Mouse (Mus musculus) WW6 (cell line): ENCODE measurements at regions not wholly inside any gene's neighbourhood (a gene's known extent, or its start where the extent isn't known, plus 50 kb on each side); places are given as distances from the start of the nearest gene placed in this dataset.

Experiments used
- DNase-seq: peaks from one replicate; pipeline ENCODE4 v3.0.0-alpha.2; 2013; ENCODE audit warnings: low read depth, low spot score

DNA sequence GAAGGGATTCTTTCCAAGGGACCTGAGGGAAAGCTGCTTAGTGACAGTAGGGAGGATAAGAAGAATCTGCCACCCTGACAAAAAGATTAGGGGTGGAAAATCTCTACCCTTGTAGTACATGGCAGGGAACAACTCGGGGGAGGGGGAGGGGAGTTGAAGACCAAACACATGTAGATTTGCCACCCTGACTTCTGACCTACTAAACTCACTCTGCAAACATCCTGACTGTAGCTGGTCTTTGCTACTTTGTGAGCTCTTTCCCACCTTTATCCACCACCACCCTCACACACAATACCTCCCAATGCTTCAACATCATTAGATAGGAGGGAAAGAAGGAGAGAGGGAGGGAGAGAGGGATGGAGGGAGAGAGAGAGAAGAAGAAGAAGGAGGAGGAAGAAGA is 140.4 kb upstream of the BC052040 start:
- no peak for DNase-seq

DNA sequence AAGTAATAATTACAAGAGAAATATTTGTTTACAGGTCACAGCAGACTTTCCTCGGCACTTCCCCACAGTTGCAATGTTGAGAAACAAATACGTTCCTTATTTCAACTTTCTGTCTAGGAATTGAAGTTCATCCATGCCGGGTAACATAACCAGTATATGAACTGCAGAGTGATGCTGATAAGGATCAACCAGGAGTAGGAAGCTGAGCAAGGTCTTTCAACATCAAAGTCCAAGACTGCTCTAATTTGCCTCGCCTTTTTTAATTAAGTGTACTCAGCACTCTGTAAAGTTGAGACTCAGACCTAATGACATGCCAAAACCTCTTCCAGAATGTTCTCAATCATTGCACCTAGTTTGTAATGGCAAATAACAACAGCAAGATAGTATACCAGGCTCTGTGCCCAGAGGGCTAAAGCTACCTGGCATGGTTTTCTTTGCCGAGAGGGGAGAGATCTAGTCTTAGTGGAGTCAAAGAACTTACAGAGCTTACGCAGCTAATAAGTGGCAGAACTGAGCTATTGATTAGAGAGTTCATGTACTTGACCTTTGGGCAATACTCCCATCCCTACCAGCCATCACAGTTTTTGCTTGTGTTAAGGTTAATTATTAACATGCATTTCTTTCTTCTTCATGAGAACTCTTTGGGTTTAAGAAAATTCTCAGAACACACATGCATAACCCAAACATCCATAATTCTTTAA is 131.6 kb upstream of the BC052040 start:
- DNase-seq = no peak

DNA sequence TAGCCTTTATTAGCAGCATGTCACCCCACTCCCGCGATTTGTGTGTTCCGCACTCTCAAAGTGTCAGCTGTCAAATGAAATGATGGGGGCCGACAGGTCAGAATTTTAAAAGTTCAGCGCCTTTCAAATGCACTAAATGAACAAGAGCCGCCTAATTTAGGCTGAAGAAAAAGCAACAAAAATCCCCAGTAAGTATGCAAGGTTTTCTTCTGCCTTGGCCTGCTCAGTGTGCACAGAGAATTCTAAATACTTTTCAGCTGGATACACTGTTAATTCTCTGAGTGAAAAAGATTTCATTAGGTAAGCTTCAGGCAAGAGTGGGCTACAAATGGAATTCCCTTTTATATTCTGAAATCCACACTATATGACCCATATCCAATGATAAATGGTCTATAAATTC is 125.9 kb upstream of the BC052040 start:
- no peak for DNase-seq

DNA sequence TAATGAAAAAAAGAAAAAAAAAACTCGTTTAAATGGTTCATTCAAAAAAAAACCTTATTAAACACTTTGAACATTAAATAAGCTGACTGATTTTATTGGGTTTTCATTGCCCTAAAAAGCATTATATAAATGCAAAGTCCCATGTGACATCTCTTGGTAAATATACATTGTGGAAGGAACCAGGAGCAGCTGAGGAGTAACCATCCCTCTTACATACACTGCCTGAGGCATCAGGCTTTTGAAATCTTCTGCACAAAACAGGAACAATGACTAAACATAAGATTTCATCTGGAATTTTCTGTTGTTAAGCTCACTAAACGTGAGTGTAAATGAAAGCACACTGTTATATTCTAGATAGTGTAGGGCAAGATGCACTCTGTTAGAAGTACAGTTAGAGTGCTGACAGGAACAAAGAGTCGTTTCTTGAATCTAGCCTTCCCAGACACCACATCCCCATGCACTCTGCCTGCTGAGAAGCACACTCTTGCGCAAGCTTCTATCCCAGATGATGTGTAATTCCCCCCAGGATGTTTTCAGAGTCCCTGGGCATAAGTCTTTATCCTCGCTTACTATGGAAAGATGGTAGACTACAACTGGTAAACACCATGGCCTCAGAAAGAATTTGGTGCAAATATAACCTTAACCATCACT is 125.0 kb upstream of the BC052040 start:
- DNase-seq = no peak

DNA sequence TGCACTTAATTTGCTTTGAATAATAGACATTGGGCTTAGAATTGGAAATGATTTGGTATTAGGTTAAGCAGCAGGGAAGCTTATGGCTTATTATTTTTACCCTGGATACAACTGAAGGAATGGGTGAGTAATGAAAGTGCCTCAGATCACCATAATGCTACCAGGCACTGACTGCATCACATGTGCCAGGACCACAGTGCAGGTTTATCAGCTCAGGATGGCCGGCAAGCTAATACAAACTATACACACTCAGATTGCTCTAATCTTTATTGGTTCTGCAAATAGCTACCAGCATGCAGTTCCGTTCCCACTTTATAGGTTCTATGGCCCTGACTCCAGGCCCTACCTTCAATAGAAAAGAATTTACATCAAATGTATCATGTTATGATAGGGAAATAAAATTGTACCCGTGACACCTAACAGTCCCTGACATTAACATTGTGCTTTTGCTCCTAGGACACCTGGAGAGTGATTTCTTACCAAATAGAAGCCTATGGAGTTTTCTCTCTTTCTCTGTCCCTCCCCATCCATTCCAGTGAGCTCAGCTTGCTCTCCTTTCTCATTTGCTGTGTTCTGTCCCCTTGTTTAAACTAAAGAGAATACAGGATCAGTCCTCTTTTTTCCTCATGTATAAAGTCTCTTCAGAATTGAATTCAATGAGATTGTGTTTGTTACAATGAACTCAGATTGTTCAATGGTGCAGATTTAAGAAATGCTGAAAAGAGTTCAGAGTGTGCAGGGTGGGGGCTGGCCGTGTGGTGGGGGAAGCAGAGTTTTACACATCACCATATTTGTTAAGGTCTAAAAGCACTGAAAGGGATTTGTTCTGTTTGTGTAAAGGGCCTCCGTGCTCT is 121.3 kb upstream of the BC052040 start:
- no peak for DNase-seq

DNA sequence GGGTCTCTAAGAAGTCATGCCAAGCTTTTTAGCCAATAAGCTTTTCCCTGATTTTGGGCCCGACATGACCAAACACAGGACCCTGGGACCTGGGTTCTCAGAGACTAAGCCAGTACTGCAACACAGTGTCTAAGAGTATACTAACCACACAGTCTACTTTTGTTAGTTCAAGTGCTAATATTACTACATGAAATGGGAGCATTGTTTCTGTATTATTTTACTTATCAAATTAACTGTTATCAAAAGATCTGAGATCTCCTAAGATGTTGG is 120.7 kb upstream of the BC052040 start:
- no peak for DNase-seq

DNA sequence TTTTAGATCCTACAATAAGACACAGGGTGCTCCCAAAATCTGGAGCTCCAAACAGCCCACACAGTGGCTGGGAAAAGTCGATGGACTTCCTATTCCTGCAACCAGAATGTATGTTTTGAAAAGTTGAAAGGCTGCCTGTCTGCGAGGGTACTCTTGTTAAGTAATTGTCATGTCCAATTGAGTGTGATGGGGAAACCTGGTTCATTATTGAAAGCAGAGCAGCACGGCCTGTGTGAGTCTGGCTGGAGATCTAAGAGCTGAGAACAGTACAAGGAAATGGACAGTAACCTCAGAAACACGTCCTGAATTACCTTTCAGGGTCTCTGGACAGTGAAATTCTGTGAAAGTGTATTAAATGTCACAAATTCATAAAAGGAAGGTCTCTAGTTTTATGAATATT is 115.3 kb upstream of the BC052040 start:
- no peak for DNase-seq

DNA sequence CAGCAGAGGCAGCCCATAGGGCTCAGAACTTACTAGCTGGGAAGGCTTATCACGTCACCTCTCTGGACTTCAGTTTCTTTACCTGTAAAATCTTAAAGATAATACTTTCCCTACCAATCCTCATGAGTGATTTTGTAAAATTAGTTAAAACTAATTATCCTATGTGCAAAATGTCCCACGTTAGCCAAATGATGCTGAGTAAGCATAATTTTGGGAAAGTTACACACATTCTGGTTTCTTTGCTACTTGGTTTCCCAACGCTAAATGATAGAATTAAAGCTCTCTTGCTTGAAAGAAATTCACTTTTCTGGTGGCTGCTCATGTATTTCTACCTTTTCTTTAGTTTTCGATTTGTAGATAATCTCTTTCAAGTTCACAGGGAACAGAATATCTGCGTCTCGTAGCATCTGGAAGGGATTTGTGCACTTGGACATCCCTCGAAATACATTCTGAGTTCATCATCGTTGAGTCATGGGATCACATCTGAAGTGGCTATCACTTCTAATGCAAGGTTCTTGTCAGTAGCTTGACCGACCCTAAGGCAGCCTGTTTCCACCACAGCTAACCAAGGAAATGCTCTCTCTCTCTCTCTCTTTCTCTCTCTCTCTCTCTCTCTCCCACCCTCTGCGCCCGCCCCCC is 114.3 kb upstream of the BC052040 start:
- DNase-seq = no peak

DNA sequence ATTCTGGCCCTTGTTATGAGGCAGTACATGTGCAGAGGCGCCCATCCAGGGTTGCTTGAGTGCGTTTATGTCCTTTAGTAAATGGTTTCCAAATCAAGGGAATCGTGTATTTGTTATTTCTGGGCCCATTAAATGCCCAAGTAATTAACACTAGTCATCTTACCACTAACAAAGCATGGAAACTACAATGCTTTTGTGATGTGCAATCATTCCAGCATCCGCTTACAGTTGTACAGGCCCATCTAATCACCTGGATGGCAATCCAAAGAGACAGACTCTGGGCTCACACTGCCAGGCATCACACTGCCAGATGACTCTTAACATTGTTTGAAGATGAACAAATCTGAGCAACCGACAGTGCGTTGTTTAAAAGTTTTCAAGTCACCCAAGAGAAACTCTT is 113.6 kb upstream of the BC052040 start:
- DNase-seq = no peak

DNA sequence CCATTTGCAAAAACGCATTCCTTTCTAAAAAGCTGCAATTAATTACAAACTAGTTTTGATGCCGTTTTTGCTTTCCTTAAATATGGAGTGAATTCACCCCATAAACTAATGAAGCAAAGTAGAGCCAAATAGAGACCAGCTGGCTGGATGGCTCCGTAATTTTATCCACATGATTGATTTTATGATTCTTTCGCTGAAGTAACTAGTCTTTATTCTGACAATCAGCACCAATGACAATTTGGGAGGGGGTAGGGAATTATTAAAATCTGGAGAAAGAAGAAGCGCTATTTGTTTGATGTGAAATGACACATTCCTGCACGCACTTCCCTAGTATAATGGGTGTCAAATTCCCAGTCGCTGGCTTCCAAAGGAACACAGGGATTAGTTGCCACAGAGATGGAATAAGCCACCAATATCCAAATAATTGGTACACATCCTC is 113.0 kb upstream of the BC052040 start:
- no peak for DNase-seq

DNA sequence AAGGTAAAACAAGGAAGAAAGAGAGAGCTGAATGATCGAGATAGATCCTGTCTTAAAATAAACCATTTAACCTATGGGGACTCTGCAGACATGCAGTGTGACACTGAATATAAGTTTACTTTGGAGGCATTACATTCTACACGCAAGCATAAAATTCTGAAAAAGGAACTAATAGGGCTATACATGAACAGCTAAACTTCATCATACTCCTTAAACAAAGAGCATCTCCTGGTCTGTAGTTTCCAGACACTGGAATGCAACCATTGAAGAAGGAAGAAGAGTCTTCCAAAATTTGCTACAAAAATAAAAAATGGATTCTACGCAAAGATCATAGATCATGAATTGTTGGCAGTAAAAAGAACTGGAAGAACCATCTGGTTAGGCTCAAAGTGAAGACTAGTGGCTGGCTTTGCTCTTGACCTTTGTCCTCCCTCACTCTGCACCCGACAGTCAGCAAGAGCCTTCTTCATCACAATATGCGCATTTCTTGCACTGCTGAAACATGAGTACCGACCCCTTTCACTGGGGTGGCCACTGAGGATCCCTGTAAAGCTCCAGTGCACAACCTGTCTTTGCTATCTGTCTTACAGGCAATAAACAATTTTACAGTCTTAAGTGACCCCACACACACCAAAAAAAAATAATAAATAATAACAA is 112.2 kb upstream of the BC052040 start:
- no peak for DNase-seq

DNA sequence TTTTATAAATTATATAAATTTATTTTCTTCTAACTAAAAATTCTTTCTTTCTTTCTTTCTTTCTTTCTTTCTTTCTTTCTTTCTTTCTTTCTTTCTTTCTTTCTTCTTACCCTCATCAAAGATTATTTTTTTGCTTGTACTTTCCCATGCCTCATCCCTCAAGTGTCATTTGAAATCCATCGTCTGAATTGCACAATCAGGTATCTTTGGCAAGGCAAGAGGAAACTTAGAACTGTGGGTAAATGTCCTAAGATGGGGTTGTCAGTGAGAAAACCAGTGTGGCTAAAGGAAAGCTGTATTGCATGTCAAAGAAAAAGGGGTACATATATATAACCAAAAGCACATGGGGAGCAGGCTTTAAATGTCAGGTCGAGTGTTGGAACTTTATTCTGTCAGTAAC is 109.1 kb upstream of the BC052040 start:
- DNase-seq = no peak

DNA sequence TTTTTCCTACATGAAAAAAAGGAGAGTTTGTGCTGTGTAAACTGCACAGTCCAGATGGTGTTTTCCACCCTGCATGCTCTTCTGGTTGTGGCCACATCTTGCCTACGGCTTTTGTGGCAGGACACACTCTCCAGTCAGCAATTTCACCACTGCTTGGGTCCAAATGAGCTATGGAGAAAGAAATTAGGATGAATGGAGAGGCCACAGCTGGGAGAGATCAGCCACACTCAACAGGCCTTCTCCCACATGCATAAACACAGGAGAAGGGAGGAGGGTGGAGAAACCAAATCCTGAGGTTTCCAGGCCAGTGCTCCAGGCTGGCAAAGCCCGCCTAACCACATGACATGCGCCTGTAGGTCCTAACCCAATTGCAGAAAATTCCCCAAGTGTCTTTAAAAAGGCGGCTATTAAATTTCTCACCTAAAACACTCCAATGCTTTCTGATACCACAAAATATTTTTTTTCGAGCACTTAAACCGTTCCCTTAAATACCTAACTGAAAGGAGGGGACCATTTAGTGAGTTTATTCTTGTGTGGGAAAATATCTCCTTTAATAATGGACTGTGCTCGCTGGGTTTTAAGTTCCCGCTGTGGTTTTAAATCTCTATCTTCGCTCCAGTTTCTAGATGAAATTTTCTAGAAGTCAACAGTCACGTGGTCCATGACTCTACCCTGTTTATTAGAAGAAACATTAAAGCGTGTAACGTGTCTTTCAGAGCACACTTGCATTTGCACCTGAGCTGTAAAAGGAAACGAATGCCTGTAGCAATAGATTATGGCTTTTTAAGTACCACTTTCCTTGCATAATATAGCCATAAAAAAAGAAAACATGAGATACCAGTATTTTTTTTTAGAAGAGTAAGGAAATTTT is 97.9 kb upstream of the BC052040 start:
- no peak for DNase-seq

DNA sequence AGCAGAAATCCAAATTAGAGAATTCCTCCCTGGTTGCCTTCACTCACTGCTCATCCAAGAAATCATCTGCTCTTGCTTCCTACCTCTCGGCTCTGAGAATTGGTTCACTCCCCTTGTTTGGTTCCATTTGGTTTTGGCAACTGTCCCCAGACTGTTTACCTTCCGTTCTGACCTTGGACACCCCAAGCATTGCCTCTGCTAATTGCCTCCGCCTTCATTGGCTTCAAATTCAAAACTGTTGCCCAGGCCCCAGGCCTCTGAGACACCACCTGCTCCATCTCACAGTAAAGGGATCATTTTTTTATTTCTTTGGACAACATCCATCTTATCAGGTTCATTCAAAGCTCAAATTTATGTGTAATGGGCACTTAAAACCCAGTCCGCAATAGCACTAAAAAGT is 93.1 kb upstream of the BC052040 start:
- DNase-seq = no peak

DNA sequence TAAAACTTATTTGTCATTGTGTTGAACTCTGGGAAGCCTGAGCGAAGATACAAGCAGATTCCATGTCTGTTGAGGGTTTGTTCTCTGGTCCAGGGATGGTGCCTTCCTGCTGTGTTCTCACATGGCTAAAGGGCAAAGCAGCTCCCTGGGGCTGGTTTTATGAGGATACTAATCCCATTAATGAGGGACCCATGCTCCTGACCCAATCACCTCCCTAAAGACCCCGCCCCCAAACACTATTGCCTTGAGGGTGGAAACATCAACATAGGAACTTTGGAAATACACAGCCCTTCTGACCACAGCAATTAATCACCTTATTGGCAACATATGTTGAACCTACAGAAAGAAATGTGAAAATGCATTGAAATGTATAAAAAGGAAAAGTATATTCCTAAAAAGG is 88.5 kb upstream of the BC052040 start:
- no peak for DNase-seq

DNA sequence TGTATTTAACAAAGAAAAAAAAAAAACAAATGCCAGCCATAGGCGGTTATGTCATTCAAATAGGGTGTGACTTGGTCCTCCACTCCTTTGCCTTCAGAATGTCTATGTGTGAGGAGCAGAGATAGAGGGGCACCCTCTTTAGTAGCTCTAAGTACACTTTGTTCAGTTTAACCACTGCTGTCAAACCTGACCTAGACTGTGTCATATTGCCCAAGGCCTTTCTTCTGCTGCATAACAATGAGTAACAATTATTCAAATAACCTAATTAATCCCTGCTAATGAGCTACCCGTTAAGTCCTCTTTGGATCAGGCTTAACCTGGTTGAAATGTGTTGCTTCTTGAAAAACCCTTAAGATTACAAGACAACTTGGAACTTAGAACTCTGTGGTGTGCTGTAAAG is 81.6 kb upstream of the BC052040 start:
- DNase-seq = no peak

DNA sequence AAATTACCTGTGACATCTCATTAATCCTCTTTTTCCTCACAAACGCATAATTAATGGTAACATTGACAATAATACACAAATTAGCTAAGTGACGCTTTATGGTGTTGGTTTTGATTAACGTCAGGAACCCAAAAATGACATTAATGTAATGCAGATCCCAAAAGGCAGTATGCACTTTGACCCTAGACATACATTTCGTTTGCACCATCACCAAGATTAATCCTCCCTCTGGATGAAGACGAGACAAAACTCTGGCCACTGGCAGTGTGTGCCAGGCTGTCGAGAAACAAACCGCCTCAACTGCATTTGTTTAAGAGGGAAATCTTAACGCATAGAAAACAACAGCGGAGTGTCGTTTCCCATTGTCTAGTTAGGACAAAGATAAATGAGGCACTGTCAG is 72.0 kb upstream of the BC052040 start:
- no peak for DNase-seq

DNA sequence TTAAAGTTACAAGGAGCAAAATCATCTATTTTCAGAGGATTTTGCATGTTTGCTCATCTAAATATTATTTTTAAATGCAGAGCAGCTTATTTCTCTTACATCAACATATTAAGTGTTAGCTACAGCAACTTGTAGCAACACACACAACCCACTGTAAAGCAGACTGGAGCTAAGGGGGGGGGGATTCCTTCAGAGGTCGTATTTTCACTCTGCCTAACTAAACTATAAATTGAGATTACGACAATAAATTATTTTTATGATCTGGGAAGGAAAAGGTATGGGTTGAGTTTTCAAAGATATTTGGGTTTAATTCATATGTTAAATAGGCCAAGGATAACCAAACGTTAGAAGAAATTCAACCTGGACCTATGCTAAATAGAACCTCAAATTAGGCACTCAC is 70.4 kb upstream of the BC052040 start:
- DNase-seq = no peak

DNA sequence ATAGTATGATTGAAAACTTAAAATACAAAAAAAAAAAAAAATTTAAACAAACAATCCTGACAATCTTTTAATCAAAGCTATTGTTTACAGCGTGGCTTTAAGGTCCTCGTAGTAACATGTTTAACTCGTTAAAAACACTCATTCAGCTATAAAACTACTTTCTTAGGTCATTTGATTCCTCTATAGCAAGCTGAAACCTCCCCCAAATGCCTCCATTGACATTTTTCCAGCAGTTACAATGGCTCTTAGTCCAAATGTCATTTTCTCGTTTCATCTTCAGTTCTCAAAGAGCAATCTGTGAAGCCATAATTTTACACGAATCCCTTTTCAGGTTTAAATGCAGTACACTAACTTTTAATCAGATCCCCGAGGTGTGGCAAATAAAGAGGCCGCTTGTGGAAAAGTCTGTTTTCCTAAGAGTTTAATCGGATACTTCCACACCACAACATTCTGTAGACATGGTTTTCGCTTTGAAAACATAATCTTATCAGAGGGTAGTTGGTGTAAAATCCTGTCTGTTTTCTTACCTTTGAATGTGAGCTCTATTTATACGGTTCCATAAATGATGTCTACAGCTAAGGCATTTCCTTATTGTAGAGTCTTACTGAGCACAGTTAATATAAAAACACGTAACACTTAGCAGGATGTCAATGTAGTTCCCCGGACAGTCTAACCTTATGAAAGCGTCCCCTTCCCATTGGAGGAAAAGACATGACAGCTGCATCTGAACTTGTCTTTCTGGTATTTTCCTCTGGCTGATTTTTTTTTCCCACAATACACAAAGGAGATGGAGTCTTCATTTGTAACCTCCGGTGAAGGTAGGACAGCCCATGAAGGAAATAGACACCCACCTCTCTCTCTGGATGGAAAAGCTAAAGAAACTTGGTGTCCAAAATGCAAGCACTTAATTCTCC is 69.6 kb upstream of the BC052040 start:
- no peak for DNase-seq

DNA sequence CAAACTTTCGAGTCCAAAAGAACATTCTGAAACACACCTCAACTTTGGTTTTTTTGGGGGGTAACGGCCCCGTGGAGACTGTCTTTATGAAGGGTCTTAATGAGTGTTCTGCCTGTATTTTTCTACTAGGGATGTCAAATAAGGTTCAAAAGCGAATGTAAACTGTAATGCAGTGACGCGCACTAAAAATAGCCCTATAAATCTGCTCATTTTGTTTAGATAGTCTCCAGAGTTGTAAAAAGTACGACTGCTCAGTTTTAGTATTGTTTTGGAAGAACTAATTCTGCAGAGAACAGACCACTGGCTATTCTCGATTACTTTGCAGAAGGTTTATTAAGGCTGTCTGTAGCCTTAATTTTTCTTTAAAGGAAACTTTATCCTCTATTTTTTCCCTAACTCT is 68.6 kb upstream of the BC052040 start:
- DNase-seq = no peak
